Mouse (Mus musculus): ENCODE results near the gene Zfp740. TPM values are rescaled to one million over a fixed set of nuclear protein-coding genes. Genes with fewer than 3 reads are reported as not detected.
"Not testable (repeated sequence)": the region's sequence is repeated elsewhere in the genome, so short reads cannot be mapped to it uniquely, and the experiment has no call there.

The Zfp740 gene
- 73.0 and 88.7 TPM in 2 replicates for polyA plus RNA-seq (2016; fragmentation: Nextera tagmentation; extraction: Ambion mirVana)

DNA sequence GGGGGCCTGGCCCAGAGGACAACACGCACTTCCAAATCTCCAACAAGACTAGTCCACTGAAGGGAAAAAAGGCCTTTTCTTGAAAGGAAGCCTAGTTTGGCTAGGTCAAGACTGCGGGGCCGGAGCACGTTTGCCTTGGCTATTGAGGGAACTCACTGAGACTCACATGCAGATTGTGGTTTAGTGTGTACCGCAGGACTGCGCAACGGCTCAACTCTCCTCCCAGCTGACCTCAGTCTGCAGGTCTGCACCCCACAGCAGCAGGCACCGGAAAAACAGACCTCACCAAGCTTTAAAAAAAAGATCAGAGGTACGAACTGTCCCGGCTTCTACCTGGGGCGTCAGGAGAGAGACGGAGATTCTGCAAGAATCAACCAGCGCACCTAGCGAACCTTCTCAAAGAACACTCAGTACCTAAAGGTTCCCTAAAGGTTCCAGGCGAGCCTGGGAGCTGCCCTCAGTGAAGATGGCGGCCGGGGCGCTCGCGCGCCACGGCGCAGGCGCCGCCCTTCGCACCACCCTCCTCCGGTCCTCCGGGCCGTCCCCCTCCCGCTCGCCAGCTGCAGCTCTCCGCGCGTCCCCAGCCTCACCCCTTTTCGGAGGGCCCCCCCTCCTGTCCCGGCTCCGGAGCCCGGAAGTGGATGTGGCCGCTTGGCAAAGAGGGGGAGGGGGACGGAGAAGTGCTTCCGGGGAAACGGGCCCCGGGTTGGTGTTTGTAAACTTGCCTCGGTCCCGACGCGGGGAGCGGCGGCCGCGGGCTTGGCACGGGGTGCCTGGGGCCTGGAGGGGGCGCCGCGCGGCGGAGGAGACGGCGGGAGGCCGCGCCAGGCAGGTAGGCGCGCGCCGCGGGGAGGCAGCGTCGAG is at the start of gene Zfp740:
Gene Zfp740 (plus strand): TSS at position 279 of the 864 bp plus-strand sequence.
- Histone ChIP-seq H3K9me3 (replicated peaks) (no peaks in the 10 kb centered on the region), H3K4me1 (peaks cover 27% of the 10 kb centered on the region), H3K36me3 (peaks cover 55% of the 10 kb centered on the region)

DNA sequence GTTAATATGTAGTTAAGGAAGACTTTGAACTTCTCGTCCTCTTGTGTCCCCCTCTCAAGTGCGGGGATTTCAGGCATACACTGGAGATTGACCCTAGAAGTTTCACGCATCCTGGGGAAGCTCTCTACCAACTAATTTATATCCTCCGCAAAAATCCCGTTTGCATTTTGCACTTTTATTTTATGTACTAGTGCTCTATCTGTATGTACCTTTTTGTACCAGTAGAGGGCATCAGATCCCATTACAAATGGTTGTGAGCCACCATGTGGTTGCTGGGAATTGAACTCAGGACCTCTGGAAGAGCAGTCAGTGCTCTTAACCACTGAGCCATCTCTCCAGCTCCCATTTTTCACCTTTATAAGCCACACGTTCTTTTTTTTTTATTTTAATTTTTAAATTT is 48.0 kb upstream of the Zfp740 start:
- H3K4me3 ChIP-seq; H3K9me3 ChIP-seq (replicated peaks); H3K27me3 ChIP-seq (ENCODE audit: low read depth, poor library complexity, severe bottlenecking); DNase-seq (ENCODE audit: low spot score); H3K27ac ChIP-seq; H3K36me3 ChIP-seq: not testable (repeated sequence)
- WGBS: 89% methylated on average over 6 of the region's 6 CpGs
- peaks cover 21% of the 10 kb centered on the region for H3K4me1 ChIP-seq

More for the DNA sequence above, at the start of gene Zfp740:
- WGBS: 1% methylated on average over 64 of the region's 68 CpGs
- Histone ChIP-seq H3K4me3 (peak within 1 kb of the TSS; percentile 82), H3K27me3 (ENCODE audit: low read depth, poor library complexity, severe bottlenecking) (no peaks in the 10 kb centered on the region), H3K27ac (peak within 1 kb of the TSS; percentile 99)
- DNase-seq (ENCODE audit: low spot score): peak; percentile 98

DNA sequence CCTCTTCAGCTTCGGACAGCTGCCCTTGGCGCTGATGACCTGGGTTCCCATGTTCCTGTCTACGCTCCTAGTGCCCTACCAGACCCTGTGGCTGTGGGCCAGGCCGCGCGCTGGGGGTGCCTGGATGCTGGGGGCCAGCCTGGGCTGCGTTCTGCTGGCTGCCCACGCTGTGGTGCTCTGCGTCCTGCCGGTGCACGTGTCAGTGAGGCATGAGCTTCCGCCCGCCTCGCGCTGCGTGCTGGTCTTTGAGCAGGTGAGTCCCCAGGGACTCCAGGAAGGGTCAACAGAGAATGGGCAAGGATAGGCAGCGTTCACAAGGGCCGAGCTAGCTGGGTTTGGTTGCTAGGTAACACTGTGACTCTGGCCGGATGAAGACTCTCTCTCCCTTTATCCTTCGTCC is 46.2 kb upstream of the Zfp740 start:
- Histone ChIP-seq H3K36me3 (no peaks in the 10 kb centered on the region), H3K4me1 (peaks cover 17% of the 10 kb centered on the region), H3K27me3 (ENCODE audit: low read depth, poor library complexity, severe bottlenecking) (peaks cover 6% of the 10 kb centered on the region), H3K9me3 (replicated peaks) (no peaks in the 10 kb centered on the region), H3K27ac (peak overlapping the region; percentile 64; the same call in 1 of the 2 replicates), H3K4me3 (no peak overlapping the region)
- 51% methylated on average over 20 of the region's 20 CpGs for WGBS
- no peak for DNase-seq (ENCODE audit: low spot score)

DNA sequence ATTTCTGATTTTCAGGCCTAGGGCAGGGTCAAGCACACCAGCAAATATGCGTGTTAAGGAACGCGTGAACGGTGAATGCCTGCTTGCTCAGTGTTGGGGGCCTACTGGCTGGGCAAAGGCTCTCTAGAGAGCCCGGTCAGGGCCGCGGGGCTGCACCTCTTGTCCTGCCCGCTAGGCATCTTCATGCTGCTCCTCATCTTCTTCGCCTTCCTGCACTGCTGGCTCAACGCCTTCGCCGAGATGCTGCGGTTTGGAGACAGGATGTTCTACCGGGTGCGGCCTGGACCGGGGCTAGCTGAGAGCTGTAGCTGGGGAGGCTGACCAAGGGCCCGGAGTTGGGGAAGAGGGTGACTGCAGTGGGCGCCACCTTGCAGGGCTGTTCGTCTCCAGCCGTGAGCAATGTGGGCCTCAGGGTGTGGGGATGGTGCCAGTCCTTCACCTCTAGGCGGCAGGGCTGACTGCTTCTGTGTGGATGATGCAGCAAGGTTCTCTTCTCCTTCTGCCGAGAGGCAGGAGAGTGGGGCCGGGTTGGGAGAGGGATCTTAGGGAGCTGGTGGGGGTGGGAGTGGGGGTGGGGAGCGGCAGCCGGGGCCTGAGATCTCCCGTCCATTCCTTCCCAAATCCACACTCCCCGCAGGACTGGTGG is 42.5 kb upstream of the Zfp740 start:
- WGBS: 54% methylated on average over 27 of the region's 27 CpGs
- H3K27ac ChIP-seq: no peak overlapping the region; the same call in 1 of the 2 replicates

DNA sequence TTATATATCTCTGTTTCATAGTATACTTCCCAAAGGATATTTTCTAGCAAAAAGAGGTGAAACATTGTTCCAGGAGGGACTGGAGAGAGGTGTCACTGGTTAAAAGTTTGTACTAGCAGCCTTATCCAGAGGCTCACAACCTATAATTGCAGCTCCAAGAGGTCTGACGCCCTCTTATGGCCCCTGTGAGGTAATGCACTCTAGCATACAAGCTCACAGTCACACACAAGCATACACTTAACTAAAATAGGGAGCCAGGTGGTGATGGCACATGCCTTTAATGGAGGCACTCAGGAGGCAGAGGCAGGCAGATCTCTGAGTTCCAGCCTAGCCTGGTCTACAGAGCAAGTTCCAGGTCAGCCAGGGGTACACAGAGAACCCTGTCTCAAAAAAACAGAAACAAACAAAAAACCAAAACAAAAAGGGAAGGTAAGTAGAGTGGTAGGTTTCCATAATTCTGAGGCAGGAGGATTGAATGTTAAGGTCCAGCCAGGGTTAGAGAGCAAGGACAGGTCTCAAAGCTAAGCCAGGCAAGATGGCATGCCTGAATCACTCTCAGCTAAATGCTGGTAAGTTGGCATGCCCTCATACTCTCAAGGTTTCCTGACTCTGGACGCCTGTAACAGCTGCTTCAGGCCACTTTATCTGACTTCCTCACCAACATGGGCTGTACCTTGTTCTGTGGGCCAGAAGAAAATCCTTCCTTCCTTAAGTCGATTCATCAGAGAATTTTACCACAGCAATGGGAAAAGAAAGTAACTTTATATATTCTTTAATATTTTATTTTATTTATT is 39.0 kb upstream of the Zfp740 start:
- Histone ChIP-seq H3K9me3 (replicated peaks) (no peaks in the 10 kb centered on the region), H3K27me3 (ENCODE audit: low read depth, poor library complexity, severe bottlenecking) (peaks cover 6% of the 10 kb centered on the region), H3K4me1 (peaks cover 36% of the 10 kb centered on the region), H3K27ac (no peak overlapping the region), H3K36me3 (no peaks in the 10 kb centered on the region), H3K4me3 (no peak overlapping the region)
- DNase-seq (ENCODE audit: low spot score): no peak
- 67% methylated on average over 3 of the region's 3 CpGs for WGBS

More for the DNA sequence above, 42.5 kb upstream of the Zfp740 start:
- no peak for DNase-seq (ENCODE audit: low spot score)
- Histone ChIP-seq H3K36me3 (no peaks in the 10 kb centered on the region), H3K4me3 (no peak overlapping the region), H3K27me3 (ENCODE audit: low read depth, poor library complexity, severe bottlenecking) (peaks cover 6% of the 10 kb centered on the region), H3K4me1 (peaks cover 13% of the 10 kb centered on the region), H3K9me3 (replicated peaks) (no peaks in the 10 kb centered on the region)

DNA sequence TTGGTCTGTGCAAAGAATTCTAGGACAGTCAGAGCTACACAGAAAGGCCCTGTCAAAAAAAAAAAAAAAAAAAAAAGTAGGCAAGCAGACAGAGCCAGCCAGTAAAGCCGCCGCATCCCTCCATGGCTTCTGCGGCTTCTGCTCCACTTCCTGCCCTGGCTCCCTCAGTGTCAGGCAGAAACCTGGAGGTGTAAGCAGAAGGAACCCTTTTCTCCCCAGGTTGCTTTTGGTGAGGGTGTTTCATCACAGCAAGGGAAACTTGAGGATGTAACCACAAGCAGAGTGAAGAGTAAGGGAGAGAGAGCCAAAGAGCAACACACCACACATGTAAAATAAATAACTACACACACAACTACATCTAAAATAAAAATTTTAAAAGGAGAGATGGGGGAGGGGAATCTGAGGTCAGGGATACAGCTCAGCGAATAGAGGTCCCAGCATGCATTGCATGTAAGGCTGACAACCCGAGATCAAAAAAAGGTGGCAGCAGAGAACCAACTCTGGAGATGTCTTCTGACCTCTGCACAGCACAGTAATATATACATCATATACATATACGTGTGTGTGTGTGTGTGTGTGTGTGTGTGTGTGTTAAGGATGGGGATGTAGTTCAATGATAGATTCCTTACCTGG is 37.5 kb upstream of the Zfp740 start:
- H3K27ac ChIP-seq: no peak overlapping the region
- no peak overlapping the region for H3K4me3 ChIP-seq
- H3K27me3 ChIP-seq (ENCODE audit: low read depth, poor library complexity, severe bottlenecking): peaks cover 3% of the 10 kb centered on the region
- peaks cover 39% of the 10 kb centered on the region for H3K4me1 ChIP-seq
- 55% methylated on average over 6 of the region's 6 CpGs for WGBS
- DNase-seq (ENCODE audit: low spot score): no peak
- H3K9me3 ChIP-seq (replicated peaks): no peaks in the 10 kb centered on the region
- H3K36me3 ChIP-seq: no peaks in the 10 kb centered on the region

DNA sequence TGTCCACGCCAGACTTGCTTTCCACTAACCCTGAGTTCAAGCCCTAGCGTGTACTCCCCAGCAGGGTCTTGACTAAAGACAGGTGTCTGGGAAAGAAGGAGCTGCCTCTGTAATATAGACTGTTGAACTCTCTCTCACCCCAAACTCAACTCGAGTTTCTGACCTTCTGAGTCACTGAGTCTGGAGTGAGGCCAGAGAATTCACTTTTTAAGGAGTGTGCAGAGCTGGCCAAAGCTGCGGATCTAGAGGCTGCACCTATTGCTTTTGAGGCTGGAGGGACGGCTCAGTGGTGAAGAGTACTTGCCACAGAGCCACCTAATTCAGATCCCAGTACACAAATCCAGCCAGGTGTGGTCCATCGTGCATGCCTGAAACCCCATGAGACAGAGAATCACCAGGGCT is 35.4 kb upstream of the Zfp740 start:
- Histone ChIP-seq H3K4me1 (peaks cover 36% of the 10 kb centered on the region), H3K9me3 (replicated peaks) (no peaks in the 10 kb centered on the region), H3K27me3 (ENCODE audit: low read depth, poor library complexity, severe bottlenecking) (no peaks in the 10 kb centered on the region), H3K4me3 (no peak overlapping the region), H3K27ac (peak overlapping the region; percentile 51), H3K36me3 (no peaks in the 10 kb centered on the region)
- DNase-seq (ENCODE audit: low spot score): no peak
- WGBS: 42% methylated on average over 6 of the region's 6 CpGs

DNA sequence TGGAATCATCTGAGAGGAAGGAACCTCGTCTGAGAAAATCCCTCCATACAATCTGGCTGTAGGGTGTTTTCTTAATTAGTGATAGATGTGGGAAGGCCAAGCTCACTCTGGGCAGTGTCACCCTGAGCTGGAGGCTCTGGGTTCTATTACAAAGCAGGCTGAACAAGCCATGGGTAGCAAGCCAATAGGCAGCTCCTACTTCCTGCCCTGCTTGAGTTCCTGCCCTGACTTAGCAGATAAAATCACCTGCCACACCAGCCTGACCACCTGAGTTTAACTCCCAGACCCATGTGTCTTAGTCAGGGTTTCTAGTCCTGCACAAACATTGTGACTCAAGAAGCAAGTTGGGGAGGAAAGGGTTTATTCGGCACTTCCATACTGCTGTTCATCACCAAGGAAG is 34.0 kb upstream of the Zfp740 start:
- DNase-seq (ENCODE audit: low spot score): no peak
- Histone ChIP-seq H3K27me3 (ENCODE audit: low read depth, poor library complexity, severe bottlenecking) (no peaks in the 10 kb centered on the region), H3K9me3 (replicated peaks) (no peaks in the 10 kb centered on the region), H3K4me3 (no peak overlapping the region), H3K36me3 (no peaks in the 10 kb centered on the region), H3K4me1 (peaks cover 36% of the 10 kb centered on the region), H3K27ac (no peak overlapping the region)
- WGBS: 61% methylated on average over 2 of the region's 2 CpGs

DNA sequence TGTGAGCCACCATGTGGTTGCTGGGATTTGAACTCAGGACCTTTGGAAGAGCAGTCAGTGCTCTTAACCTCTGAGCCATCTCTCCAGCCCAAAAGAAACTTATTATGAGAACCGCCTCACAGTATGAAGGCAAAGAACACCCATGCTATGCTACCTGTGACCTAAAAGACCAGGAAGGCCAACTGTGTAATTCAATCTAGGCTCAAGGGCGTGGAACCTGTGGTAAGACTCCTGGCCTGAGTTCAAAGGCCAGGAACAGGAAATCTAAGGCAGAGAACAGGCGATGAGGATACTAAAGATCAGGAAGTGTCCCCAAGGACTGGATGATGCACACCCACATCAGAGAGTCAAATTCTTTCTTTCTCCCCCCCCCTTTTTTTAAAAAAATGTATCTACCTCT is 29.5 kb upstream of the Zfp740 start:
- peaks cover 14% of the 10 kb centered on the region for H3K4me1 ChIP-seq
- WGBS: 86% methylated on average over 3 of the region's 3 CpGs

DNA sequence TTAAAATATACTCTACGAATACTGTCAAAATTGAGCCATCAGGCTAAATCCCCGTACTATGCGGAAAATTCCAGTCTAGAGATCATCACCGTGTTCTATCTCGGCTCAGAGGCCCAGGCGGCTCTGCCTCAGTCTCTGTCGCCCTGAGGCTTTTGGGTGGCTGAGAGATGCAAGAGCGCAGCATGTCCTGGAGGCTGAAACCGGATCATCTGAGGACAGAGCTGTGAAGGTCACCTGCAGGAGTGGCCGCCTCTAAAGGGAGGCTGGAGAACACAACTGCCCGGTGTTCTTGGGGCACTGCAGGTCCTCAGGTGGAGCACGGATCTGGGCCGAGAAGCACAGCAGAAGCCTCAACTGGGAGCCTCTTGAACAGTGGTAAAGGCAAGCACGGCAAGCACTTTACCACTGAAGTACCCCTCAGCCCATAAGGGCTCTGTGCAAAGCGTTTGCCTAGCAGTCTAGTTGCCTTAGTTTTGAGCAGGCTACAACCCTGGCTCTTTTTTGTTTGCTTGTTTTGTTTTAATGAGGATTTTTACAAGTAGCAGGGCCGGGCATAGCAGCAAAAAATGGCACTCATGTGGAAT is 27.2 kb upstream of the Zfp740 start:
- 88% methylated on average over 16 of the region's 16 CpGs for WGBS
- H3K36me3 ChIP-seq: peaks cover 32% of the 10 kb centered on the region
- no peak overlapping the region for H3K4me3 ChIP-seq
- no peak overlapping the region for H3K27ac ChIP-seq
- 0 out of 2 replicates have a peak, but pooled peaks cover 5% of the 10 kb centered on the region for H3K4me1 ChIP-seq
- no peaks in the 10 kb centered on the region for H3K9me3 ChIP-seq (replicated peaks)
- H3K27me3 ChIP-seq (ENCODE audit: low read depth, poor library complexity, severe bottlenecking): no peaks in the 10 kb centered on the region
- no peak for DNase-seq (ENCODE audit: low spot score)

More for the DNA sequence above, 29.5 kb upstream of the Zfp740 start:
- H3K27ac ChIP-seq: no peak overlapping the region
- no peak overlapping the region for H3K4me3 ChIP-seq
- no peaks in the 10 kb centered on the region for H3K9me3 ChIP-seq (replicated peaks)
- H3K36me3 ChIP-seq: peaks cover 17% of the 10 kb centered on the region
- H3K27me3 ChIP-seq (ENCODE audit: low read depth, poor library complexity, severe bottlenecking): no peaks in the 10 kb centered on the region
- DNase-seq (ENCODE audit: low spot score): no peak

DNA sequence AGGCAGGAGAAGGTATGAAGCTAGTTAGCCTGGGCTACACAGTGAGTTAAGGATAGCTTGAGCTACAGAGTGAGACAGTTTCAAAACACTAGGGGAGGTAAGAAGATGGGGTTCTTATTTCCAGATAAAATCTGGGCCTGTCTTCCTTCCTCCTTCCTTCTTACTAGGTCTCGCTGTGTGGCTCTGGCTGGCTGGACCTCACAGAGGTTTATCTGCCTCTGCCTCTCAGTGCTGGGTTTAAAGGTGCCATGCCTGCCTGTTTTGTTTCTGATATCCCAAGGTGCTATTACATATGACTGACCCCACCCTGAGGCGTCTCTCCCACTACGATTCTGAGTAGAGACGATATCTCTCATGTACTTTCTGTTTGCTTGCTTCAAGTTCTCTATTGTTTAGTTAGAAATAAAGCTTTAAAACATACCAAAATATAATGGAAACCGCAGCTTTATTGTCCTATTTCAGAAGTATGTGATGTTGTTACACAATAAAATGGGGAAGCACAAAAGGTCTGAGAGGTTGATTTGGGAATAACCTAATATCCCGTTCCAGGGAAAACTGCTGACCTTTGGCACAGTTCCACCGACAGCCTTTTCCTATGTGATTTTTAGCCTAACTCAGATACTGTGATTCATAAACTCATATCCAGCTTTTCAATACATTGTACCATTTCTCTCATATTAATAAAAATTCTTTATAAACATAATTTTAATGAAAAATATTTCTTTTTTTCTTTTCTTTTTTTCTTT is 26.3 kb upstream of the Zfp740 start:
- 0 out of 2 replicates have a peak, but pooled peaks cover 5% of the 10 kb centered on the region for H3K4me1 ChIP-seq
- H3K27me3 ChIP-seq (ENCODE audit: low read depth, poor library complexity, severe bottlenecking): no peaks in the 10 kb centered on the region
- no peaks in the 10 kb centered on the region for H3K9me3 ChIP-seq (replicated peaks)
- peaks cover 32% of the 10 kb centered on the region for H3K36me3 ChIP-seq
- H3K4me3 ChIP-seq: no peak overlapping the region
- no peak for DNase-seq (ENCODE audit: low spot score)
- H3K27ac ChIP-seq: no peak overlapping the region
- 93% methylated on average over 7 of the region's 7 CpGs for WGBS
